Mouse (Mus musculus): ENCODE data around the gene Pcbp3. TPM values are rescaled to one million over a fixed set of nuclear protein-coding genes. Genes with fewer than 3 reads are reported as not detected.

The Pcbp3 gene
- total RNA-seq, 1 experiment from 2014 or later = 14.0 TPM

DNA sequence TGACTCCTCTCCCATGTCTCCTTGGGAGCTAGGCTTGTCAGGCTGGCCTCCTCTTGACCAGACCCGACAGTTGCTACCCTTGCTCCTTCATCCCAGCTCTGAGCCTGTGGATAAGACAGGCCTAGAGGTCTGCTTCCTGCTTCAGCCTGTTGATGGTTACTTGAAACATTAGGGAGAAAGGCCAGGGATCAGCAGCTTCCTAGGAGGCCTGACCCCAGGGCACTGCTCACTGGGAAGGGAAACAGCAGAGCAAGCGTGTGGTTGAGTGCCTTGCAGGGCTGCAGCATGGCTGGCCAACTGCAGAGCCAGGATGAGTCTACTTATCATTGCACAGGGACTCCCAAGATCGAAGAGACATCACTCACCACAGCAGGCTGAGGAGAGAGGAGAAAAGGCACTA lies 249.2 kb downstream of the Pcbp3 start:
- ATAC-seq (replicated peaks; ENCODE audit: low read depth, poor library complexity, severe bottlenecking) = no peak

Other genes starting within 250 kb of the Pcbp3 start
- not detected in 2 replicates for gene Col6a1, start 235.7 kb downstream of the Pcbp3 start, total RNA-seq (2017)
- 15.1 and 28.0 TPM in 2 replicates for gene Slc19a1, start 70.4 kb upstream of the Pcbp3 start, total RNA-seq (2017)
- 0.23 TPM in 1 of 2 replicates, not detected in the other for gene Col18a1, start 204.7 kb upstream of the Pcbp3 start, total RNA-seq (2017)

All from common myeloid progenitor, adult 5-6 weeks (primary cell).